Mouse (Mus musculus) G1E (cell line): ENCODE measurements at regions not wholly inside any gene's neighbourhood (a gene's known extent, or its start where the extent isn't known, plus 50 kb on each side); places are given as distances from the start of the nearest gene placed in this dataset.

Experiments used
- ATAC-seq: 2 replicates; pipeline ENCODE4 v1.8.0; 2016; ENCODE audit warnings: mild to moderate bottlenecking; ENCODE audit not compliant: insufficient number of reproducible peaks, poor library complexity, low FRiP score, severe bottlenecking; ENCODE audit errors: extremely low read depth
- DNase-seq: peaks from one replicate; pipeline ENCODE4 v3.0.0; 2012; ENCODE audit warnings: low spot score
- H3K27me3 ChIP-seq: 2 replicates; pipeline ENCODE4 v1.6.1; 2012; ENCODE audit warnings: mild to moderate bottlenecking, low read length, inconsistent platforms; ENCODE audit not compliant: insufficient read depth
- H3K36me3 ChIP-seq: replicated peaks from 2 replicates; pipeline ENCODE3; 2012; ENCODE audit warnings: mild to moderate bottlenecking, inconsistent platforms
- H3K4me1 ChIP-seq: 2 replicates; pipeline ENCODE4 v1.6.1; 2012; ENCODE audit warnings: low read depth, low read length, inconsistent platforms, mixed read lengths; ENCODE audit not compliant: insufficient read depth
- H3K4me3 ChIP-seq: 2 replicates; pipeline ENCODE4 v1.5.1; 2012; ENCODE audit warnings: low read depth, mild to moderate bottlenecking, inconsistent platforms, low read length, moderate library complexity, mixed read lengths
- H3K9me3 ChIP-seq: replicated peaks from 2 replicates; pipeline ENCODE4 v1.6.1; 2012; ENCODE audit warnings: inconsistent platforms
- CTCF ChIP-seq: IDR thresholded peaks from 2 replicates; pipeline ENCODE4 v1.5.1; 2012; ENCODE audit warnings: low read depth, low read length, inconsistent platforms, mixed read lengths
- GATA1 ChIP-seq: IDR thresholded peaks from 2 replicates; pipeline ENCODE4 v1.6.1; 2012; ENCODE audit warnings: borderline replicate concordance, low read length, inconsistent platforms, mixed read lengths
- GATA2 ChIP-seq: IDR thresholded peaks from 2 replicates; pipeline ENCODE4 v1.6.1; 2012; ENCODE audit warnings: low read depth, low read length, inconsistent platforms, borderline replicate concordance
- POLR2AphosphoS5 ChIP-seq: IDR thresholded peaks from 2 replicates; pipeline ENCODE4 v1.6.1; 2012; ENCODE audit warnings: low read depth, low read length, inconsistent platforms; ENCODE audit not compliant: insufficient replicate concordance
- TAL1 ChIP-seq: conservative IDR thresholded peaks from 2 replicates; pipeline ENCODE4 v1.6.1; 2012; ENCODE audit warnings: low read depth, low read length, inconsistent platforms, mixed read lengths

- ATAC-seq (no peak), DNase-seq (no peak)
- Histone ChIP-seq H3K27me3 (peaks cover 35% of the 10 kb centered on the region), H3K36me3 (no peaks in the 10 kb centered on the region), H3K4me1 (no peaks in the 10 kb centered on the region), H3K4me3 (no peak overlapping the region), H3K9me3 (no peaks in the 10 kb centered on the region)
- no peak for TF ChIP-seq GATA2
- TF ChIP-seq POLR2AphosphoS5, result no peak
- TF ChIP-seq TAL1, result no peak
- TF ChIP-seq CTCF, result no peak
- no peak for TF ChIP-seq GATA1
These were observed 126.2 kb downstream of the Cdca7 start for GRCm38 (mm10) chr2:72602152-72602551.

DNA sequence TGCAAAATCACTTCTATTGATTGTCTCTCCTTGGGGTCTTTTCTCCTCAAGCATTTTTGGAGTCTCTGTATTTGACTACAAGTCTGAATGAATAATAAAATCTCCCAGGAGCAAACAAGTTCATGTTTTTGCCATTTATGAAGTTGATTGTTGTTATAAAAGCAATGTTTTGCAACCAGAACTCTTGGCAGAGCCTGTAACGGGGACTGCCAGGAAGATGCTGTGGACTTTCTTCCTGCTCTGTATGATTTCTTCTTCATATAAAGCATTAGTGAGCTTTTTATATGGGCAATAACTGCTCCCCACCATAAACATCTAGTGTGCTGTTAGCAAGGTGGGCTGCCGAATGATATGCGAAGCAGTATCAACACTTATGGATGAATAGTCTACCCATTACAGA, 136.3 kb downstream of the Cdca7 start:
- Histone ChIP-seq H3K27me3 (peaks cover 24% of the 10 kb centered on the region), H3K9me3 (no peaks in the 10 kb centered on the region), H3K36me3 (no peaks in the 10 kb centered on the region), H3K4me3 (no peak overlapping the region), H3K4me1 (peaks cover 9% of the 10 kb centered on the region)
- ATAC-seq (no peak), DNase-seq (no peak)
- TF ChIP-seq CTCF, result no peak
- no peak for TF ChIP-seq GATA2
- TF ChIP-seq GATA1, result no peak
- TF ChIP-seq TAL1, result no peak
- TF ChIP-seq POLR2AphosphoS5, result no peak

DNA sequence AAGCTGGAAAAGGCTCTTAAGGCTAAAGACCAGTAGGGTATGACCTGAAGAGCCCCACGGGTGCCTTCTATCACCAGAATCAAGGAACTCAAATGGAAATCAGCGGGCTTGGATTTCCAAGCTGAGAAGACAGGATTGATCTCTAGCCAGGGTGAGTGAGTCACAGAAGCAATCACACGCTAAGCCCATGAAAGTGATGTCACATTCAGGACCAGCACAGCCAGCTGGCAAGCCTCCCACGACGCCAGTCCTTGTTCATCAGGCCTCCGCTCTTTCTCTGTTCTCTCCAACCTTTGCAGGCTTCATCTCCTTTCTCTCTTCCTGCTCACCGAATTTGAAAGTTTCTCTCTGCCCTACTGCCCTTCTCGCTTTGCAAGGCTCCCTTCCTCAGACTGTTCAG, 138.3 kb downstream of the Cdca7 start:
- Histone ChIP-seq H3K36me3 (no peaks in the 10 kb centered on the region), H3K4me3 (no peak overlapping the region), H3K27me3 (peaks cover 15% of the 10 kb centered on the region), H3K4me1 (peaks cover 22% of the 10 kb centered on the region), H3K9me3 (no peaks in the 10 kb centered on the region)
- TF ChIP-seq GATA1, result no peak
- TF ChIP-seq POLR2AphosphoS5, result no peak
- no peak for TF ChIP-seq CTCF
- no peak for ATAC-seq
- no peak for DNase-seq

GRCm38 (mm10) chr2:72615869-72616268, 139.9 kb downstream of the Cdca7 start:
- no peak overlapping the region for H3K4me3 ChIP-seq
- ATAC-seq (no peak), DNase-seq (no peak)

DNA sequence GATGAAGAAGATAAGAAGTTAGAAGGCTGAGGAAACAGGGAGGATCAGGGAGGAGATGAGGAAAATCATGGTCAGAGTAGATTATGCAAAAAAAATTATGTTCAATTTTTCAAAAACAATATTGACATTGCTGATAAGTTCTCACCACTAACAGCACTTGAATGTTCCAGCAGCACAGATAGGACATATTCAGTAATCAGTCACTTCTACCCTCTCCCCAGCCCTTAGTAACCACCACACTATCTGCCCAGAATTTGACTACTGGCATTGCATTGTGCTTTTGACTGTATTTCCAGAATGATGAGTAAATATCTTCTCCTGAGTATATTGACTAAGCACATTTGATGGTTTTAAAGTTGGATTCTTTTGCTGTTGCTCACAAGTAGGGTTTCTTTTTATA, 140.5 kb downstream of the Cdca7 start:
- Histone ChIP-seq H3K27me3 (peaks cover 12% of the 10 kb centered on the region), H3K36me3 (no peaks in the 10 kb centered on the region), H3K4me3 (no peak overlapping the region), H3K9me3 (no peaks in the 10 kb centered on the region), H3K4me1 (peaks cover 27% of the 10 kb centered on the region)
- ATAC-seq, result no peak
- no peak for TF ChIP-seq GATA2
- no peak for TF ChIP-seq GATA1
- no peak for TF ChIP-seq CTCF
- no peak for TF ChIP-seq TAL1
- TF ChIP-seq POLR2AphosphoS5, result no peak
- DNase-seq, result no peak

More at GRCm38 (mm10) chr2:72615869-72616268, 139.9 kb downstream of the Cdca7 start:
- Histone ChIP-seq H3K4me1 (peaks cover 27% of the 10 kb centered on the region), H3K27me3 (peaks cover 12% of the 10 kb centered on the region), H3K36me3 (no peaks in the 10 kb centered on the region), H3K9me3 (no peaks in the 10 kb centered on the region)
- TF ChIP-seq GATA2 (no peak), GATA1 (no peak), POLR2AphosphoS5 (no peak), CTCF (no peak), TAL1 (no peak)

DNA sequence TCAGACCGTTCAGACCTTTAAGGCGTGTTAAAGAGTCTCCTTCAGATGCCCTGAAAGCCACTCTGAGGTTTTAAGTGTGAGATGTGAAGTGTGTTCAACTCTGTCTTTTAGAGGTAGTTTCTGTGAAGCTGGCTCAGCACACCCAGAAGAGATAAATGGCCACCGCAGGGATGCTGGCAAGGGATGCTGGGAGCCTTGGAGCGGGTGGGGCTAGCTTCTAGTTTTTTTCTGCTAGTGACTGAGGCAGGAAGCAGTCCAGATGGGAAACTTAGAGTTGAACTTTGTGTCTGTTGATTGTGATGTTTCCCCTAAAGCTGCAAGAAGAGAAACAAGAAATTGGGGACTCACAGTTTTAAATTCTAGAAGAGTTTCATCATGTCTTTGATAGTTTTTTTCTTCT, 143.5 kb downstream of the Cdca7 start:
- TF ChIP-seq GATA2, result no peak
- no peak for TF ChIP-seq TAL1
- no peak for TF ChIP-seq CTCF
- no peak for TF ChIP-seq POLR2AphosphoS5
- H3K9me3 ChIP-seq, result no peaks in the 10 kb centered on the region
- H3K4me3 ChIP-seq, result no peak overlapping the region
- no peaks in the 10 kb centered on the region for H3K36me3 ChIP-seq
- no peak for ATAC-seq
- H3K4me1 ChIP-seq, result peaks cover 27% of the 10 kb centered on the region
- DNase-seq, result no peak
- H3K27me3 ChIP-seq, result peaks cover 11% of the 10 kb centered on the region

GRCm38 (mm10) chr2:72620182-72620652, 144.3 kb downstream of the Cdca7 start:
- H3K4me3 ChIP-seq, result no peak overlapping the region
- ATAC-seq, result no peak

More at GRCm38 (mm10) chr2:72620182-72620652, 144.3 kb downstream of the Cdca7 start:
- Histone ChIP-seq H3K27me3 (peaks cover 12% of the 10 kb centered on the region), H3K4me1 (peaks cover 27% of the 10 kb centered on the region), H3K9me3 (no peaks in the 10 kb centered on the region), H3K36me3 (no peaks in the 10 kb centered on the region)
- DNase-seq, result no peak
- TF ChIP-seq POLR2AphosphoS5 (no peak), GATA1 (no peak), GATA2 (no peak), CTCF (no peak), TAL1 (no peak)
